Mouse (Mus musculus): Measurements from ENCODE around the gene Esr1.

Esr1 gene

GRCm38 (mm10) chr10:4838099-4838498 lies 226.7 kb downstream of the Esr1 start:
- DNase-seq (ENCODE audit: low spot score) = no peak

- DNase-seq (ENCODE audit: low spot score) = no peak
These were observed 229.6 kb downstream of the Esr1 start for GRCm38 (mm10) chr10:4841039-4841438.

DNA sequence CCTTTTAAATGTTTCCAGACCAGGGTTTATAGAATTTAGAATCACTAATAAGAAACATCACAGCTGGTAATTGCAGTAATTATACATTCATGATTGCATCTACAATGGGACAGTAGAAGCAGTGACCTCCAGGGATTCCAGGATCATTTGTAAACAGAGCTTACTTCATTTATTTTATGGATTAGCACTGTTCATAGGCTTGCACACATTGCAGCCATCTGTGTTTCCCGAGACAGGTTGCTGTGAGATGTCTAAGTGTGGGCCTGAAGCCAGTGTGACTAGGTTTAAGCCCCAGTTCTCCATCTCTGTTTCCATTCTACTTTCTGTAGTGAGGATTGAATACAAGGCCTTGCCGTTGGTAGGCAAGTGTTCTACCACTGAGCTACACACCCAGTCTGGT lies 236.1 kb downstream of the Esr1 start:
- no peak for DNase-seq (ENCODE audit: low spot score)

DNA sequence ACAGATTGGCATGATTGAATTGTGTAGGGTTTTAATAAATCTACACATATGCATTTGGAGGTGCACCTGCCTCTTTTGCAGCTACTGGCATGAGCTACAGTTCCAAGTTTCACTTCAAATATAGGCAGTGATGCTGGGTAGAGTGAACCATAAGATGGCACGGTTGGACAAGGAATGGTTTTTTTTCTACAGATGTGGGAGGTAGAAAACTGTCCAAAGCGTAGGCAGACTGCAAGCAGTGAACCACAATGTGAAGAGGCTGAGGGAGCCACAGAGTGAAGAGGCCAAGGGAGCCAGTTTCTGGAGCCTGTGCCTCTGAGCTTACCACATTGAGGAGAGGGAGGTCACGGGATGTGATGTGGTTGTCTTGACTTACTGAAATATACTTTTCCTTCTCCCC lies 238.5 kb downstream of the Esr1 start:
- DNase-seq (ENCODE audit: low spot score) = no peak

- peak; percentile 23 for DNase-seq (ENCODE audit: low spot score)
These were observed 263.8 kb downstream of the Esr1 start for GRCm38 (mm10) chr10:4875076-4875737.

- DNase-seq (ENCODE audit: low spot score) = no peak
These were observed 270.0 kb downstream of the Esr1 start for GRCm38 (mm10) chr10:4881391-4881790.

- no peak for DNase-seq (ENCODE audit: low spot score)
These were observed 274.1 kb downstream of the Esr1 start for GRCm38 (mm10) chr10:4885506-4885905.

GRCm38 (mm10) chr10:4885961-4886360 lies 274.6 kb downstream of the Esr1 start:
- no peak for DNase-seq (ENCODE audit: low spot score)

GRCm38 (mm10) chr10:4893475-4893874 lies 282.1 kb downstream of the Esr1 start:
- DNase-seq (ENCODE audit: low spot score) = no peak

GRCm38 (mm10) chr10:4897789-4898188 lies 286.4 kb downstream of the Esr1 start:
- DNase-seq (ENCODE audit: low spot score) = no peak

GRCm38 (mm10) chr10:4900324-4900723 lies 288.9 kb downstream of the Esr1 start:
- DNase-seq (ENCODE audit: low spot score) = no peak

GRCm38 (mm10) chr10:4909271-4909670 lies 297.9 kb downstream of the Esr1 start:
- DNase-seq (ENCODE audit: low spot score) = no peak

DNA sequence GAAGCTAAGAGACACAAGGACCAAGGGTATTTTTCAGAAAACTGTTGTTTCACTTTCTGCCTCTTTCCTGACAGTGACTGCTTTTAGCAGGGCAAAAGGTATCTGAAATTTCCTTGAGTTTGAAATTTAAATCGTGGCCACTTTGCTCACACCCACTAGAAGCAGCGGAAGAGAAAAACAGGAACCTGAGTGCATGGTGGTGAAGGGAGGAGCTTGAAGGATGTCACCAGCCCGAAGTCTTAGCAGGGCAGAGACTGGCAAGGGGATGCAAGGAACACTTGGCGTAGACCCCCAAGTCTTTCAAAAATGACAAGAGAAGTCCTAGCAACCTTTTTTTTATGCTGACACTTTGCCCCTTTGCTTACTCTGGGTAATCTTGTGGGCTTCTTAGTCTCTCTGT lies 299.1 kb downstream of the Esr1 start:
- DNase-seq (ENCODE audit: low spot score) = no peak

- DNase-seq (ENCODE audit: low spot score) = no peak
These were observed 307.7 kb downstream of the Esr1 start for GRCm38 (mm10) chr10:4919046-4919445.

DNA sequence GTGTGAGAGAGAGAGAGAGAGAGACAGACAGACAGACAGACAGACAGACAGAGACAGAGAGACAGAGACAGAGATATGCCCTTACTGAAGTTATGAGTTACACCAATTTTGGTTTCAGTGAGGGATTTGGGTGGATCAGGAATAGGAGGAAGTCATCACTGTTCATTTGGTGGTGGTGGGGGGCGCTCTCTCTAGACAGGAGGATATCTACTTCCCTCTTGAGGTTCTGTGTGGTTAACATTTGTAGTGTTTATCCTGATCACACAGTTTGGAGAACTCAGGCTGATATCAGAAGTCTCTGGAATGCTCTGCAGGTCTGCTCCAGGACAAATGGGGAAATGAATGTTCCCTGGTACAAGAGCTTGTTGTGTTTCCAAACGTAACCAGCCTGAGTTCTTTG lies 312.2 kb downstream of the Esr1 start:
- no peak for DNase-seq (ENCODE audit: low spot score)

DNA sequence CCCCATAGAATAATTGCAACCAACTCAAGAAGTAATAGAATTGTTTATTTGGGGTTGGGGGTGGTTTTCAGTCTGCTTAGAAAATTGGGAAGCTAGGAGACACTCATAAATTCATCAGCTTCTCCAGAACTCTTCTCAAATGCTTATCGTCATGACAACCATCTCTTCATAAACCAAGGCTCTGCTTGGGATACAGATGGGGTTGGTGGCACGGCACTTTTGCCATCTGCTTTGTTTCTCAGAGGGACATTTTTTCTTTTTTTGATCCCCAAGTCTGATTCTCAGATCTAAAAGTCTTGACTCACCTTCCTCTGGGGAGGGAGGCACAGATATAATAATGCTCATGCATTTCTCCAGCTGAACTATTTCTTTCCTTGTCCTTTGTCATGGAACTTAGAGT lies 313.0 kb downstream of the Esr1 start:
- no peak for DNase-seq (ENCODE audit: low spot score)

- DNase-seq (ENCODE audit: low spot score) = no peak
These were observed 331.8 kb downstream of the Esr1 start for GRCm38 (mm10) chr10:4943148-4943547.

DNA sequence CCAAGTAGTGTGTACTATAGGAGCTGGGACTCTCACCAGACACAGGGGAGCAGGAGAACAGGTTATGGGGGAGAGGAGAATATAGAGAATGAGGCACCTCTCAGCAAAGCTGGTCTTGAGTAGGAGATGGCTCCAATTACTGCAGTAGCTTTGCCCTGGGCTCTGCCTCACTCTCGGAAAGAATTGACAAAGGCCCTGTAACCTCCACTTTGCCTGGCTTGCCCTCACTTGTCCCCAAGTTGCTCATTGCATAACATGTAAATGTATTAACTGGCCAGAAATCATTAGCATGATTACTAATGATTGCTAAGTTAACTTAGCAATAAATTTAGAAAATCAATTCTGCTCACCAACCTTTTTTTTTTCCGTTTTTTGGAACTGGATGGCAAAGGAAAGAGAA lies 333.3 kb downstream of the Esr1 start:
- DNase-seq (ENCODE audit: low spot score) = no peak

- DNase-seq (ENCODE audit: low spot score) = no peak
These were observed 354.4 kb downstream of the Esr1 start for GRCm38 (mm10) chr10:4965768-4966167.

- no peak for DNase-seq (ENCODE audit: low spot score)
These were observed 359.8 kb downstream of the Esr1 start for GRCm38 (mm10) chr10:4971156-4971555.

DNA sequence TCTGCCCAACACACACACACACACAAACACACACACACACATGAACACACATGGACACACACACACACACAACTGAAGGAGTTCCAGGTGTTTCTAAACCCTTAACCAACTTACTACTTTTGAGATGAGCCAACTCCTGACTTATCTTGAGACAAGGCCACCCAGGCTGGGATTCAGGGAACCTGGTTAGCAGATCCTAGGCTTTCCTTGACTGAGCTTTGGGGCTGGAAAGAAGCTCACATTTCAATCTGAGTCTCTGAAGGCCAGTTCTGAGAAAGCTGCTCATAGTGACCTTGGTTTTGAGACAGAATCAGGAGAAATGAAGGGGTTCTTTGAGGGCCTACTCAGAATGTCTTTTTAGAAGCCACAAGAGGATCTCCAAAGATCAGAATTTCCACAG lies 360.2 kb downstream of the Esr1 start:
- no peak for DNase-seq (ENCODE audit: low spot score)

GRCm38 (mm10) chr10:4972026-4972425 lies 360.6 kb downstream of the Esr1 start:
- no peak for DNase-seq (ENCODE audit: low spot score)

- DNase-seq (ENCODE audit: low spot score) = no peak
These were observed 362.9 kb downstream of the Esr1 start for GRCm38 (mm10) chr10:4974246-4974645.

GRCm38 (mm10) chr10:4976557-4976956 lies 365.2 kb downstream of the Esr1 start:
- DNase-seq (ENCODE audit: low spot score) = no peak

DNA sequence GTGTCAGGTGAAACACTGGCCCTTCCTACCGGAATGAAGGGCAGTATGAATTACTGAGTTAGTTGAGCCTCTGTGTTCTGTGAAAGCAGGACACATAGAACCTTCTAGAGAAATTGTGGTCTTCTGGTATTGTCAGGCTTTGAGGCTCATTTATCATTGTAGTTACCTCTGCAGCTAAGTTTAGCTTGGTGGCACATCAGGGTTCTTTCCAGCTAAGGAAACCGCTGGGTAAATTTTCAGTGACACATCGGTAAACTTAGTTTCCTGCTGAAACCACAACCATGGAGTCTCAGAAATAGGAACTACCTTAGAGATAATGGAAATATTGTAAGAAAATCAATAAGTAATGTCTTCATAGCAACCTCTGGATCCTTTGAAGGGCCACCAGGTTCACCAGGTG lies 366.0 kb downstream of the Esr1 start:
- DNase-seq (ENCODE audit: low spot score) = no peak

Data from embryo, embryonic 10.5 days (tissue).